Mouse (Mus musculus) lung, postnatal 10 days (tissue): Measurements from ENCODE around the gene Eif3b.

Source experiments
- DNase-seq: peaks from one replicate; pipeline ENCODE4 v3.0.0; 2021

Eif3b gene

DNA sequence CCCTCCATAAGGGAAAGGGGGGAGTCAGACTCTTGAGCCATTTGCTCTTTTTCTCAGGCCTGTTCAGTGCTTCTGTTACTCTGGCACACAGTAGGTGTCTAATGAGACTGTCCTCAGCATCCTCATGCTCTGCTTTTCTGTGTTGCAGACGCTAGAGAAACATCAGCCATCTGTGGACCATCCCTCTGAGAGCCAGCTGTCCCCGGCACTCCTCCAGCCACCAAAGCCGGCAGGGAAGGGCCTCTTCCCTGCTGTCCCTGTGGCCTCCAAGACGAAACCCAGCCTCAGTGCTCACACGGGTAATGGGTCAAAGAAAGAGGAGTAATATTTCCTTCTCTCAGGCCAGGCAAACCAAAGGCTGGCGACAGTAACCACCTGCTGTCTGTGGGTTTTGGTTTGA is 72.0 kb downstream of the Eif3b start:
- DNase-seq: no peak

DNA sequence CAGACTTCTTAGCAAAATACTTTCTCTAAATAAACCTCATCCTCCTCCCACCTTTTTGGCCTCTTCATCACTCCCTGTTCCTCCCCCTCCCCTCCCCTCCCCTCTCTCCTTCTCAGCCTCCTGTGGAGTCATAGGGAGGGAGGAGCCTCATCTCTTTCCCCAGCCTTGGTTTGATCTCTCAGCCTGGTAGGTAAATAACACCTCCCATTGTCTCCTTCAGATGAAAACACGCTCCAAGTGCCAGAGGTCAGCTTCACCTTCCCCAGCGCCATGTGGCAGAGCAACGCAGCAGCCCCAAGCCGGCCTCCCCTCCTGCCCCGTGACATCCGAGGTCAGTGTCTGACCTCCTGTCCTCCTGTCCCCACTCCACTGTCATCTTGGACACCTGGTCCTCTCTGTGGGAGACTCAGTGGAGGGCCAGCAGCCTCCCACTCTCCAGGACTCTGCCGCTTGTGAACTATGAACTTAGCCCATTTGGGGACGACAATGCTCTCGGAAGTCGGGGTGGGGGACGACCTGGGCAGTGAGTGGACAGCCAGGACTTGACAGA is 73.6 kb downstream of the Eif3b start:
- DNase-seq: no peak
